Mouse (Mus musculus): Measurements from ENCODE around the gene Suv39h2. TPM values are rescaled to one million over a fixed set of nuclear protein-coding genes. Genes with fewer than 3 reads are reported as not detected.

The Suv39h2 gene
- total RNA-seq, 2 experiments from 2014 or later = 0.70 to 0.75 TPM

GRCm38 (mm10) chr2:3424579-3424910 lies 50.3 kb downstream of the Suv39h2 start:
- DNase-seq (ENCODE audit: low spot score) = no peak
- intact Hi-C loops (cut with DNase I) = loop anchor here (5.0 kb wide), 1 partner anchor 48 kb away; no protein-coding TSS in a partner anchor

DNA sequence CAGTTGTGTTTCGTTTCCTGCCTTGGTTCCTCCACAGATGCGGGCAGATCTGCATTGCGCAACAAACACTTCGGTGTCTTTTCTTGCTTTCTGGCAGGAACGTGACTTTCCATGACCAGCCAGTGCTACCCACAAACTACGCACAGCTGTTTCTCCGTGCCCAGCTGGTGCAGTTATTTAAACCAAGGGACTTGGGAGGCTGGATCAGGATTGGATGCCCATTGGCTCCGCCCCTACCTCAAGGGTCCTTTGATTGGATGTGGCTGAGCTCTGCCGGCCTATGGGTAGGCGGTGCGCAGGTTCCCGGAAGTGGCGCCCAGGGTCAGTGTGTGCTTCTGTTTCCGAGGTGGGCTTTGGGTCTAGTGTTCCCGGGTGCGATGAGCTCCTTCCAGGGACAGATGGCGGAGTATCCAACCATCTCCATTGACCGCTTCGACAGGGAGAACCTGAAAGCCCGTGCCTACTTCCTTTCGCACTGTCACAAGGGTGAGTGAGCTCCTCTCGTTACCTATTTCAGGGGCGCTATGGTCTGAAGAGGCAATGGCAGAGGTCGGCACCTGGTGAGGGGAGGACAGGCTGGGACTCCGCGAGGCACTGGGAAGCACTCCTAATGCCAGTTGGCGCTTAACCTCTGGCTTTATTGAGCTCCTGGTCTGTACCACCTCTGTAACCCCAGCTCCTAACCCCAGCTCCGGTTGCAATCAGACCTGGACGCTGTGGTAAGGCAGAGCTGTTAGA lies 50.8 kb downstream of the Suv39h2 start, which contains the start of gene Dclre1c:
Dclre1c (plus strand) TSS at position 291 of the 738 bp plus-strand sequence.
- DNase-seq (ENCODE audit: low spot score) = peak; percentile 87
- intact Hi-C loops (cut with DNase I) = loop anchor here (5.0 kb wide), 1 partner anchor 48 kb away; no protein-coding TSS in a partner anchor

- DNase-seq (ENCODE audit: low spot score) = no peak
- intact Hi-C loops (cut with DNase I) = loop anchor here (5.0 kb wide), 1 partner anchor 50 kb away; no protein-coding TSS in a partner anchor
Measured at GRCm38 (mm10) chr2:3422548-3422947, 52.3 kb downstream of the Suv39h2 start, which contains the start of gene Meig1. Meig1 (minus strand) TSS chr2:3422648.

GRCm38 (mm10) chr2:3420157-3420556 lies 54.7 kb downstream of the Suv39h2 start:
- DNase-seq (ENCODE audit: low spot score) = no peak
- intact Hi-C loops (cut with DNase I) = loop anchor here (5.0 kb wide), 1 partner anchor 52 kb away; no protein-coding TSS in a partner anchor

DNA sequence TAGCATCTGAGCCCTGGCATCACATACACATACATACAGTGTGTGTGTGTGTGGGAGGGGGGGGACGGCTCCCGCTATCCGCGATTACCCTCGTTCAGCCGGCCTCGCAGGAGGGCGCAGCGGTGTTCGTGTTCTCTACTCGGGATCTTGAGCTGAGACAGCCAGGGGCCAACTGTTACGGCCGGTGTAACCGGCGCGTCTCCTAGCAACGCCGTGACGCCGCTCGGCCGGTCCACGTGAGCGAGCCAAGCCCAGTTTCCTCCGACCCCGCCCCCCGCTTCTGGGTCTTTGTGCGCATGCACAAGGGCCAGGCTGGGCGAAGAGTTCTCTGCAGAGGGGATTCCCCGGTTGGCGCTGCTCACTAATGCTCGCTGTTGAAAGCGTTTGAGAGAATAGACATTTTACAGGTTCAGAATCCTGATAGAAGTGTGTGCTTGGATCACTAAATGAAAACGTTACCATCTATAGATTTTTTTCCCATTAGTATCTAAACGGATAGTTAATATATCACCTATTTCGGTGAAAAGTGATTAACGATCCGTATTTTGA lies 55.9 kb downstream of the Suv39h2 start:
- intact Hi-C loops (cut with DNase I) = loop anchor here (5.0 kb wide), 1 partner anchor 87 kb away; the partner anchor contains the start of gene Rpp38
- peak; percentile 90 for DNase-seq (ENCODE audit: low spot score)

DNA sequence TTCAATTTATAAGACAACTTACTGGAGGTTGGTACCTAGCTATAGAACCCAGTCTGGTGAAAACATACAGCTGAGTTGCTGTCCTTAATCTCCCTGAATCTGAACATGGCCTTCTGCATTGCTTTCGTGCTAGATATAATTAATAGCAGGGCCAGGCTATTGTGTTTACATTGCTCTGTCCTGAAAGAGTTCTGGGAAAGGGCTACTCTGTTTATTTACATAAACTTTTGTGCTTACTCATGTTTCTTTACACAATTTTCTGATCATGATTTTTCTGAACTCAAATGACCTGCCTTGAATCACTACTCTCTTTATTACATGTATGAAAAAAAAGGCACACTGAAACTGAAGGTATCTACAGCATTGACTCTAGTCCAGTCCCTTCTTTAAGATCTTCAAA lies 59.2 kb downstream of the Suv39h2 start:
- intact Hi-C loops (cut with DNase I) = loop anchor here (5.0 kb wide), 1 partner anchor 83 kb away; the partner anchor contains the start of gene Rpp38

GRCm38 (mm10) chr2:3414241-3414640 lies 60.6 kb downstream of the Suv39h2 start:
- intact Hi-C loops (cut with DNase I) = loop anchor here (5.0 kb wide), 1 partner anchor 67 kb away; no protein-coding TSS in a partner anchor
- DNase-seq (ENCODE audit: low spot score) = no peak

More for the DNA sequence above, 59.2 kb downstream of the Suv39h2 start:
- DNase-seq (ENCODE audit: low spot score) = no peak

DNA sequence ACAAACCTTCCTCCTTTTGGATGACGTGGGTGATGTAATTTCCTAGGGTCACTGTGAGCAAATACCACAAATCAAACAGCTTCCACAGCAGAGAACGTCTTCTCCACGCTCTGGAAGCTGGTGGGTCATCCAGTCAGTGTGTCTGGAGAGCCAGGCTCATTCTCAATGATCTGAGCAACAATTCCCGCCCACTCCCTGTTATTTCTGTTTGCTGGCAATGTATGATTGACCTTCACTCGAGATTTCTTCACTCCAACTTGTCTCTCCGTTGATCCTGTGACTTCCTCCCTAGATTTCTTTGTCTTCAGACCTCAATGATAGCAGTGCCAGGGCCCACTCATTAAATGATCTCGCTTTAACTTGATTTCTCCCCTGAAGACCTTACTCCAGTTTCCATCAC lies 67.1 kb downstream of the Suv39h2 start:
- no peak for DNase-seq (ENCODE audit: low spot score)
- intact Hi-C loops (cut with DNase I) = no loop called here

- DNase-seq (ENCODE audit: low spot score) = no peak
- intact Hi-C loops (cut with DNase I) = no loop called here
Measured at GRCm38 (mm10) chr2:3405981-3406380, 68.8 kb downstream of the Suv39h2 start.

Other genes starting within 250 kb of the Suv39h2 start
- 1 to 10 TPM; 9.2 to 9.9 TPM for gene Nmt2, start 190.8 kb downstream of the Suv39h2 start, total RNA-seq (2021)
- 1 to 10 TPM; 3.8 to 4.1 TPM for gene Rpp38, start 142.4 kb downstream of the Suv39h2 start, total RNA-seq (2021)
- under 1 TPM in 1 of 2 experiments, not detected in 1; 0.56 TPM for gene Acbd7, start 138.9 kb downstream of the Suv39h2 start, total RNA-seq (2021)
- gene Olah, start 77.8 kb downstream of the Suv39h2 start, total RNA-seq (2021) = not detected
- 1 to 10 TPM; 1.8 to 2.8 TPM for gene Meig1, start 52.4 kb downstream of the Suv39h2 start, total RNA-seq (2021)
- gene Dclre1c, start 50.9 kb downstream of the Suv39h2 start, total RNA-seq (2021) = 1 to 10 TPM; 2.6 to 4.1 TPM
- gene Gm45902, start 37.8 kb upstream of the Suv39h2 start, total RNA-seq (2021) = 1 to 10 TPM in 1 of 2 experiments, under 1 TPM in 1; 0.73 to 1.2 TPM
- gene Hspa14, start 37.8 kb upstream of the Suv39h2 start, total RNA-seq (2021) = 10 to 100 TPM; 21.3 to 26.5 TPM
- 10 to 100 TPM; 24.8 to 25.6 TPM for gene Cdnf, start 38.0 kb upstream of the Suv39h2 start, total RNA-seq (2021)
- 1 to 10 TPM; 6.8 to 8.2 TPM for gene Fam107b, start 95.5 kb upstream of the Suv39h2 start, total RNA-seq (2021)